12 mouse cellular contexts compared by ENCODE assay signal in the genomic region with DNA sequence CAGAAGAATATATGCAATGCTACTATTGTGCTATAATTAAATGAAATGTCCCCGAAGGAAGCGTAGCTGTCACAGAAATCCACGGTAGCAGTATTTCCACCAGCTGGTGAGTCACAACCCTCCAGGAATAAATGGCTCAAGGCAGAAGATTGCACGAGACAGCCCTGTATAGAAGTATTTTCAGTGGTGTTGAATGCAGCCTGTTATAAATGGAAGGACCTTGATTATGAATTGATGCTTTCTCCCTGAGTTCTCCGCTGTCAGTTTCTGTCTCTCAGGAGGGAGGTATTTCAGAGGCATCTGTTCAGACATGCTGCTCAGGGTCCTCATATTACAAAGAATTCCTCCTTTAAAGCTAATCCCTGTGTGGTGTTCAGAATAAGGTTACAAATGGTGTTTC. TPM values are rescaled to one million over a fixed set of nuclear protein-coding genes. Genes with fewer than 3 reads are reported as not detected.
DNase-seq lines count a peak whose midpoint lies in the region; TF ChIP-seq lines count a peak whose summit lies in the region.
"Had no signal": no experiment of that assay in that cellular context is flagged by ENCODE, and none has a peak within 500 bp of the region (broad histone marks: within the 10 kb centered on the region; RNA-seq: fewer than 3 reads in every experiment).

No protein-coding gene starts in this region.

- peak; percentile 7 to 16 for DNase-seq in layer of hippocampus, postnatal 14 days (ENCODE audit: low spot score in 2 of 2)
- DNase-seq in layer of hippocampus, postnatal 25 days (ENCODE audit: extremely low spot score in 1 of 2, low spot score in 1 of 2), result no peak
- peak; percentile 11 for DNase-seq in brain, embryonic 14.5 days (ENCODE audit: low read depth)
- DNase-seq in frontal cortex, postnatal 14 days (ENCODE audit: low spot score in 2 of 2), result peak; percentile 13
- peak; percentile 23 for DNase-seq in mesoderm, embryonic 11.5 days (ENCODE audit: low read depth, low spot score)
- no peak for DNase-seq in lung, postnatal 4 days
- DNase-seq in lung, adult 18-20 months, result no peak
- DNase-seq in cerebellum, postnatal 25 days, result no peak
- DNase-seq: B cell, adult 2 months; cerebellum, adult 18-20 months; lung, embryonic 14.5 days; thymus, adult 2 months had no signal

- no peak for TF ChIP-seq POLR2A in brain, embryonic 14.5 days (IDR thresholded peaks at IDR 0.05; ENCODE audit: borderline replicate concordance, extremely low read depth, insufficient read depth, insufficient read length, poor library complexity, severe bottlenecking)

- no peak for TF ChIP-seq CTCF in brain, embryonic 14.5 days (IDR thresholded peaks at IDR 0.05; ENCODE audit: borderline replicate concordance, extremely low read depth, insufficient read depth, insufficient read length)

RNA-seq across cellular contexts. Expression of a gene that starts 27.6 kb away (rescaled TPM):
- total RNA-seq in layer of hippocampus, postnatal 14 days (2021), result 10 to 100 TPM; 86.7 to 88.1 TPM
- 10 to 100 TPM; 73.2 to 76.8 TPM for total RNA-seq in layer of hippocampus, postnatal 25 days (2021)
- polyA plus RNA-seq in brain, embryonic 14.5 days (2012; rRNA removed), result 23.0 and 35.2 TPM in 2 replicates

Comparison
In these comparisons a context has a peak if more than half of its experiments do, and no peak if none do; other contexts are left out.
1. DNase-seq: peak in layer of hippocampus, postnatal 14 days (2 of 2), brain, embryonic 14.5 days (single experiment), frontal cortex, postnatal 14 days (2 of 2) and mesoderm, embryonic 11.5 days (single experiment); none in layer of hippocampus, postnatal 25 days (0 of 2), lung, postnatal 4 days (0 of 2), lung, adult 18-20 months (0 of 2) and cerebellum, postnatal 25 days (0 of 2).